Mouse (Mus musculus) testis, adult 2 months (tissue): ENCODE measurements at regions not wholly inside any gene's neighbourhood (a gene's known extent, or its start where the extent isn't known, plus 50 kb on each side); places are given as distances from the start of the nearest gene placed in this dataset.

Experiments
- H3K27ac ChIP-seq: fragments of 200-500 bp; 2 replicates; pipeline ENCODE4 v1.5.1; 2012; ENCODE audit warnings: low read depth, low read length; ENCODE audit not compliant: control insufficient read depth, insufficient read depth
- H3K27me3 ChIP-seq: fragments of 200-500 bp; 2 replicates; pipeline ENCODE4 v1.6.1; 2012; ENCODE audit warnings: mild to moderate bottlenecking, low read length, moderate library complexity; ENCODE audit not compliant: control insufficient read depth, insufficient read depth
- H3K36me3 ChIP-seq: fragments of 200-500 bp; 2 replicates; pipeline ENCODE4 v1.6.1; 2012; ENCODE audit warnings: mild to moderate bottlenecking, low read length; ENCODE audit not compliant: control insufficient read depth, insufficient read depth
- H3K4me1 ChIP-seq: fragments of 200-500 bp; 2 replicates; pipeline ENCODE4 v1.6.1; 2012; ENCODE audit warnings: low read length; ENCODE audit not compliant: control insufficient read depth, insufficient read depth
- H3K4me3 ChIP-seq: fragments of 200-500 bp; 2 replicates; pipeline ENCODE4 v1.5.1; 2012; ENCODE audit warnings: low read depth, mild to moderate bottlenecking, low read length, moderate library complexity, mixed read lengths; ENCODE audit not compliant: control insufficient read depth
- CTCF ChIP-seq: fragments of 200-500 bp; IDR thresholded peaks from 2 replicates; pipeline ENCODE4 v1.5.1; 2012; ENCODE audit warnings: low read depth, mild to moderate bottlenecking, inconsistent platforms, low read length, moderate library complexity; ENCODE audit not compliant: control insufficient read depth, insufficient read depth, insufficient replicate concordance
- POLR2A ChIP-seq: fragments of 200-500 bp; IDR thresholded peaks from 2 replicates; pipeline ENCODE4 v1.6.1; 2012; ENCODE audit warnings: low read depth, mild to moderate bottlenecking, inconsistent platforms, low read length, moderate library complexity; ENCODE audit not compliant: control insufficient read depth

DNA sequence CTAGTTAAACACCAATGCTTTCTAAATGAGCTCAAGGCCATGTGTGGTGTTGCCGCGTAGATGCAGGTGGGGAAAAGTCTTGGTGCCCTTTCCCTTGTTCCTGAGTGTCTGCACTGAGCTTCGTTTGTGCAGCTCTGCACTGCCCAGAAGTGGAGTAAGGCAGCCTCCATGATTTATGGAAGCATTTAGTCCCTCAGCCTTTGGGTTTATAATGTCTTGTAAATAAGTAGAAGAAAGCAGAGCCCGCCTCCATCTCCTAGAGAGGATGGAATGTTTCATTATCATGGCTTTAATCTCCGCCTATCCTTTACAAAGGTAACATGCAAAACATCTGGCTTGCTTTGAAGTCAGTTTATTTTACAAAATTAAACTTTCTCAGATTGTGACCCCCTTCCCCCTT, 105.5 kb upstream of the Ednra start:
- no peak for TF ChIP-seq CTCF
- no peak overlapping the region for H3K4me3 ChIP-seq
- H3K27me3 ChIP-seq = no peaks in the 10 kb centered on the region
- H3K27ac ChIP-seq = no peak overlapping the region
- H3K36me3 ChIP-seq = no peaks in the 10 kb centered on the region
- H3K4me1 ChIP-seq = no peaks in the 10 kb centered on the region

- Histone ChIP-seq H3K4me1 (no peaks in the 10 kb centered on the region), H3K27ac (no peak overlapping the region), H3K27me3 (no peaks in the 10 kb centered on the region), H3K36me3 (no peaks in the 10 kb centered on the region), H3K4me3 (no peak overlapping the region)
- no peak for TF ChIP-seq POLR2A
- no peak for TF ChIP-seq CTCF
Measured at GRCm38 (mm10) chr8:77834283-77834682, 110.0 kb upstream of the Ednra start.

DNA sequence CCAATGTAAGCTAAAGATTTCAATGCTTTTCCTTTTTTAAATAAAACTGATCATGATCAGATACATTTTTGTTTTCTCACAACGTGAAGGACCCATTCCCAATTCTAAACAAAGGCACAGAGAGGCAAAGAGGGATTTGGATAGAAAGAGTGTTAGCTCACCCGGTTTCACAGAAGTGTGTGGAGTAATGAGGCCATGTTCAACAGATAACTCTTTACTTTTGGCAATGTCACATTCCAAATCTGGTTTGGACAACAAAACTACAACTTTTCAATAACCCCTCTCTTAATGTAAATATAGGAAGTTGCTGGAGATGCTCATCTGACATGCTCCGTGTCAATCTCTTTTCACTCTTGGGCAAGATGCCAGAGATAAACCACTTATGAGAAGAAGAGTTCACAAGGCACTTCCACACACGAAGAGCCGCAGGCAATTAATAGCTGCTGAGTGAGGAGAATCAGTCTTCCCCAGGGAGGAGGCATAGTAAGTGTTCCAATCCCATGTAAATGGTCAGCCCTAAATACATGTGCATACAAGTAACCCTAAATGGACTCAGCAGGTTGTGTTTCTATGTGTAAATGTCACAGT, 112.7 kb upstream of the Ednra start:
- Histone ChIP-seq H3K4me1 (no peaks in the 10 kb centered on the region), H3K27ac (no peak overlapping the region), H3K4me3 (no peak overlapping the region), H3K27me3 (no peaks in the 10 kb centered on the region), H3K36me3 (no peaks in the 10 kb centered on the region)
- TF ChIP-seq POLR2A (no peak), CTCF (no peak)

DNA sequence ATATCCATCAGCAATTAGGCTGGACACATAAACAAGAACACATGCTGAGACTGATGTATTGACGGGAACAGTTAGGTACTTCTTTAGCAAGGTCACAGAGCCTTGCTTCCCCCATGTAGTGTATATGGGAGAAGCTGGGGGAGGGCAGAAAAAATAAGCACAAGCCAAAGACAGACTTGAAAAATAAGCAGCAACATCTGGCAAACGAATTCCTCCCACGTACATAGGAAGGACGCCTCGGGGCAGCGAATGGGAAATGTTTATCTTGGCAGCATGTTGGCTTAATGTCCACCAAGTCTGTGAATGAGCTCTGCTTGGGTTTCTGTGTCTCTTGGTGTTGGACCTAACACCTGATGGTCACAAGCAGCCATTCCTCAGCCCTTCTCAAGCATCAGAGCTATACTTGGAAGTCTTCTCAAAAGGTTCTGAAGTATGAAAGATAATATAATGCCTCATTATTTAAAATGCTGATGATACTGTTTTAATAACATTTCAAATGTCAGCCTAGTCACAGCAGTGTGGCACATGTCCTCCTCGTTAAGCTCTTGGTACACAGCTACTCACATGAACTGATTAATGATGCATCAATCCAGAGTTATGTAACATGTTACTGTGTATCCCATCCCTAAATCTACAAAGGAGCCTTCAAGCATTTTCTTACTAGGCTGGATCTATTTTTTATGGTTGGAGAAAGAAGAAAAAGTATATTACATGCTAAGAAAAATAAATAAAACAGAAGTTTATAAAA, 118.3 kb upstream of the Ednra start:
- Histone ChIP-seq H3K4me3 (no peak overlapping the region), H3K27ac (no peak overlapping the region), H3K27me3 (no peaks in the 10 kb centered on the region), H3K4me1 (no peaks in the 10 kb centered on the region), H3K36me3 (no peaks in the 10 kb centered on the region)
- no peak for TF ChIP-seq POLR2A
- TF ChIP-seq CTCF = no peak

GRCm38 (mm10) chr8:77843229-77843628, 119.0 kb upstream of the Ednra start:
- H3K4me1 ChIP-seq = no peaks in the 10 kb centered on the region
- H3K27ac ChIP-seq = no peak overlapping the region

DNA sequence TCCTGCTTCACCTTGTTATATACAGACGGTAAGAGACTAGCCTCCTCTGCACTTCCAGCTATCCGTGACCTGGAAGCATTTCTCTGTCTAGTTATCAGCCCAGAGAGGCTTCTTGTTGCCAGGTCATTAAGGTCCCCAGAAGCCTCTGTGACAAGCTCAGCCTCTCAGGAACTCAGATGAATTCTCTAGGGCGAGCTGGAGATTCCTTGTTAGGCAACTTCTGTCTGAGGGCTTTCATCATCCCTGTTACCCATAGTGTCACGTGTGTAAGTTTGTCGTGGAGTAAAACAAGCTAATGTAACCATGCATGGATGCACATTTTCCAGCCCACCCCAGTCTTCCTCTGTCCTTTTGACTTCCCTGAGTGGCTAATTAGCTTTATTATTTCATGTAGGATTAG, 126.3 kb upstream of the Ednra start:
- Histone ChIP-seq H3K4me3 (no peak overlapping the region), H3K4me1 (no peaks in the 10 kb centered on the region)
- TF ChIP-seq CTCF (no peak), POLR2A (no peak)

More at GRCm38 (mm10) chr8:77843229-77843628, 119.0 kb upstream of the Ednra start:
- Histone ChIP-seq H3K36me3 (no peaks in the 10 kb centered on the region), H3K27me3 (no peaks in the 10 kb centered on the region), H3K4me3 (no peak overlapping the region)
- TF ChIP-seq POLR2A (no peak), CTCF (no peak)

DNA sequence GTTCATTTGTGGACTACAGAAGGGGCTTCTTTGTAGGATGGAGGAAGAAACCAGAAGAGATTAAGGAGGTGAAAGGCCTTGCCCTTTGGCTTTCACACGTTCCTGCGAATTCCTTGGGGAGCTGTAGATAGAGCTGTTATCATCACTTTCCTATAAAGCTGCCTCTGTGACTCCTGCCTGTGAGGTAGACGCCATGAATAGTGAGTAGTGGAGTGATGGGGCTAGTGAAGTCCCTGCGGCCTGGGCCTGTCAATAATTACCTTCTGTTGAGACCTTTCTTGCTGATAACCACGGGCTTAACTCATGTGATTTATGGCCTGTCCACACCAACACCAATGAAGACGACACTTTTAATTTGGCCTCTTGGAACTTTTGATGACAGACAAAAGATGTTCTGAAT, 146.0 kb upstream of the Ednra start:
- no peaks in the 10 kb centered on the region for H3K27me3 ChIP-seq
- no peak overlapping the region for H3K4me3 ChIP-seq
- no peak for TF ChIP-seq CTCF
- TF ChIP-seq POLR2A = no peak
- no peaks in the 10 kb centered on the region for H3K36me3 ChIP-seq
- no peaks in the 10 kb centered on the region for H3K4me1 ChIP-seq
- no peak overlapping the region for H3K27ac ChIP-seq

More for the DNA sequence above, 126.3 kb upstream of the Ednra start:
- no peaks in the 10 kb centered on the region for H3K36me3 ChIP-seq
- no peaks in the 10 kb centered on the region for H3K27me3 ChIP-seq
- no peak overlapping the region for H3K27ac ChIP-seq
